14 mouse cellular contexts compared by ENCODE assay signal in the genomic region with DNA sequence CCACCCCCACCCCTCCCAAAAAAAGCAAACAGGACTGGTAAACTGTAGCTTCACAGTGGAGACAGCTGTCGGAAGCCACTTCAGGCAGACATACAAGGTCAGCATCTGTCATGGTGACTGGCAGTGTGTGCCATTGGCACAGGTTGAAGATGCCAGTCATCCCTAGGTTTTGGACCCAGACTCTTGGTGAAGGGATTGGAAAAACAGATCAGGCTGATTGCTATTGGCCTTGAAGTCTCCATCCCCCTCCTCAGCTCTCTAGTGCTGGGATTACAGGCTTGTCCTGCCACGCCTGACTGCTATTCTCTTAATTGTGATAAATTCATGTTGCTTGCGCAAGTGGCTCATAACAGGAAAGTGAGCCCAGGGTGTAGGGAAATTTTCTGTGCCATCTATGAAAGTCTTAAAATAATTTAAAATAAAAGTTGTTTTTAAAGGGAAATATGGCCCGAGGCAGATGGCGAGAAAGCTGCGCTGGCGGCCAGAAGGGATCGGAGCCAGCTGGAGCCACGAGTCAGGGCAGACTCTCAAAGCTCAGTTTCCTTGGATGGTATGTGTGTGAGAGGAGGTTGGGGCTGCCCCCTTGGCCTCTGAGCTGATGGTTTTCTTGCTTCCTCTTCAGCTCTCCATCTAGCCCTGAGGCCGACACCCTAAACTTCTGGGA. TPM values are rescaled to one million over a fixed set of nuclear protein-coding genes. Genes with fewer than 3 reads are reported as not detected.
DNase-seq lines count a peak whose midpoint lies in the region; ATAC-seq lines count a peak whose summit lies in the region.
"Had no signal": no experiment of that assay in that cellular context is flagged by ENCODE, and none has a peak within 500 bp of the region (broad histone marks: within the 10 kb centered on the region; RNA-seq: fewer than 3 reads in every experiment).

No protein-coding gene starts in this region.

- intact Hi-C loops in left cerebral cortex, postnatal 25 days (cut with DNase I) = loop anchor here (1.0 kb wide), 1 partner anchor 25 kb away; no protein-coding TSS in a partner anchor
- intact Hi-C loops in left cerebral cortex, postnatal 14 days (cut with DNase I) = no loop called here

- ATAC-seq in inflammation-experienced regulatory T-cells, adult 6 months = no peak

- DNase-seq in left cerebral cortex, postnatal 25 days (ENCODE audit: low spot score in 2 of 2) = peak; percentile 36 to 75
- DNase-seq in left cerebral cortex, postnatal 14 days (ENCODE audit: low spot score in 2 of 2) = no peak
- peak; percentile 73 to 74 for DNase-seq in cerebellum, adult 18-20 months
- DNase-seq in cerebellum, postnatal 10 days = peak; percentile 87 to 88
- DNase-seq in layer of hippocampus, adult 9-11 months = peak; percentile 67
- no peak for DNase-seq in embryo, embryonic 10.5 days (ENCODE audit: low spot score)
- DNase-seq: kidney, adult 11 months; liver, embryonic 13.5 days; retina, postnatal 1 day had no signal

RNA-seq across cellular contexts. Expression of a gene that starts 44.9 kb away (rescaled TPM):
- total RNA-seq in left cerebral cortex, postnatal 25 days (2021) = 1 to 10 TPM; 1.9 to 3.3 TPM
- 1 to 10 TPM; 1.3 to 1.5 TPM for total RNA-seq in left cerebral cortex, postnatal 14 days (2021)
- 100 to 1,000 TPM; 356 to 569 (median 520) TPM for polyA plus RNA-seq in inflammation-experienced regulatory T-cells, adult 6 months (2017; shearing (Covaris generic))
- total RNA-seq: gastrocnemius, adult 8-10 months; layer of hippocampus, postnatal 10 days had no signal
- polyA plus RNA-seq: embryonic facial prominence, embryonic 15.5 days; heart, embryonic 15.5 days had no signal

RNA-seq across cellular contexts. Expression of a gene that starts 46.1 kb away (rescaled TPM):
- total RNA-seq in left cerebral cortex, postnatal 25 days (2021) = not detected
- under 1 TPM; 0.17 to 0.22 TPM for total RNA-seq in left cerebral cortex, postnatal 14 days (2021)
- 100 to 1,000 TPM; 355 to 487 (median 480) TPM for polyA plus RNA-seq in inflammation-experienced regulatory T-cells, adult 6 months (2017; shearing (Covaris generic))
- polyA plus RNA-seq: liver, embryonic 13.5 days had no signal

RNA-seq across cellular contexts. Expression of a gene that starts 54.6 kb away (rescaled TPM):
- total RNA-seq in left cerebral cortex, postnatal 25 days (2021) = 1 to 10 TPM; 1.9 to 2.0 TPM
- total RNA-seq in left cerebral cortex, postnatal 14 days (2021) = 1 to 10 TPM; 1.4 to 1.5 TPM
- 10 to 100 TPM in 1 of 3 experiments, 1 to 10 TPM in 2; 3.2 to 16.7 (median 3.3) TPM for polyA plus RNA-seq in inflammation-experienced regulatory T-cells, adult 6 months (2017; shearing (Covaris generic))

Comparison
In these comparisons a context has a peak if more than half of its experiments do, and no peak if none do; other contexts are left out.
1. DNase-seq: peak in left cerebral cortex, postnatal 25 days (2 of 2), cerebellum, adult 18-20 months (2 of 2), cerebellum, postnatal 10 days (2 of 2) and layer of hippocampus, adult 9-11 months (single experiment); none in left cerebral cortex, postnatal 14 days (0 of 2) and embryo, embryonic 10.5 days (single experiment).